Mouse (Mus musculus) inflammation-experienced regulatory T-cells, adult 6 months (primary cell): ENCODE results near the gene Csf3r. TPM values are rescaled to one million over a fixed set of nuclear protein-coding genes. Genes with fewer than 3 reads are reported as not detected.
A peak's percentile ranks its signal among the peaks of the same experiment; 100 is the strongest.
"Not testable (repeated sequence)": the region's sequence is repeated elsewhere in the genome, so short reads cannot be mapped to it uniquely, and the experiment has no call there.

ENCODE experiments used
- ATAC-seq: one replicate; pipeline ENCODE4 v1.8.0; 2017
- polyA plus RNA-seq, 3 experiments: library from polyadenylated mRNA; unstranded; fragments of 100-300 nt; shearing (Covaris generic); gene quantifications; one replicate each; pipeline ENCODE4 v1.2.1; 2017

Gene Csf3r
- under 1 TPM in 1 of 3 experiments, not detected in 2; 0.44 TPM for polyA plus RNA-seq

- no peak for ATAC-seq
Measured at GRCm38 (mm10) chr4:126024303-126024900, at the start of gene Csf3r. Gene Csf3r, plus strand, starts transcription at chr4:126024550.

- ATAC-seq: no peak
Measured at GRCm38 (mm10) chr4:125977768-125978167, 46.6 kb upstream of the Csf3r start.

- no peak for ATAC-seq
Measured at GRCm38 (mm10) chr4:125983279-125983678, 41.1 kb upstream of the Csf3r start.

- ATAC-seq: not testable (repeated sequence)
Measured at GRCm38 (mm10) chr4:125985703-125986102, 38.6 kb upstream of the Csf3r start.

GRCm38 (mm10) chr4:125987071-125987470 is 37.3 kb upstream of the Csf3r start:
- no peak for ATAC-seq

- no peak for ATAC-seq
Measured at GRCm38 (mm10) chr4:125989061-125989460, 35.3 kb upstream of the Csf3r start.

GRCm38 (mm10) chr4:125990143-125990542 is 34.2 kb upstream of the Csf3r start:
- no peak for ATAC-seq

GRCm38 (mm10) chr4:125992206-125992605 is 32.1 kb upstream of the Csf3r start:
- ATAC-seq: no peak

GRCm38 (mm10) chr4:125992906-125993305 is 31.4 kb upstream of the Csf3r start:
- no peak for ATAC-seq

GRCm38 (mm10) chr4:125996576-125996975 is 27.8 kb upstream of the Csf3r start:
- ATAC-seq: no peak

- no peak for ATAC-seq
Measured at GRCm38 (mm10) chr4:125997826-125998225, 26.5 kb upstream of the Csf3r start.

- ATAC-seq: no peak
Measured at GRCm38 (mm10) chr4:126001311-126002199, 22.8 kb upstream of the Csf3r start.

- ATAC-seq: no peak
Measured at GRCm38 (mm10) chr4:126017676-126018332, 6.5 kb upstream of the Csf3r start.

GRCm38 (mm10) chr4:126018966-126019538 is 5.3 kb upstream of the Csf3r start:
- ATAC-seq: no peak

- ATAC-seq: no peak
Measured at GRCm38 (mm10) chr4:126025801-126026200, 1.5 kb downstream of the Csf3r start.

- no peak for ATAC-seq
Measured at GRCm38 (mm10) chr4:126027980-126028379, 3.6 kb downstream of the Csf3r start.

- no peak for ATAC-seq
Measured at GRCm38 (mm10) chr4:126029042-126029441, 4.7 kb downstream of the Csf3r start.

GRCm38 (mm10) chr4:126030705-126031104 is 6.4 kb downstream of the Csf3r start:
- ATAC-seq: no peak

GRCm38 (mm10) chr4:126035413-126035812 is 11.1 kb downstream of the Csf3r start:
- no peak for ATAC-seq

GRCm38 (mm10) chr4:126046851-126047585 is 22.7 kb downstream of the Csf3r start, which contains the start of gene Mrps15:
Gene Mrps15, plus strand, starts transcription at chr4:126046925.
- ATAC-seq: peak; percentile 98

GRCm38 (mm10) chr4:126051617-126052016 is 27.3 kb downstream of the Csf3r start:
- ATAC-seq: no peak
